Mouse (Mus musculus): ENCODE measurements at regions not wholly inside any gene's neighbourhood (a gene's known extent, or its start where the extent isn't known, plus 50 kb on each side); places are given as distances from the start of the nearest gene placed in this dataset.

- TF ChIP-seq CTCF (conservative IDR thresholded peaks at IDR 0.05; ENCODE audit: low read length) (no peak), POU5F1 (IDR thresholded peaks at IDR 0.05; ENCODE audit: borderline replicate concordance, low read length) (no peak)
Measured at GRCm38 (mm10) chr1:17392114-17392819, 753.4 kb downstream of the Crisp4 start.
